Mouse (Mus musculus) brain, embryonic 14.5 days (tissue): ENCODE results near the gene Vmn1r4.

Experiments used
- CTCF ChIP-seq: fragments of 200-500 bp; IDR thresholded peaks from 2 replicates; pipeline ENCODE4 v1.5.1; 2012; ENCODE audit warnings: inconsistent platforms, mild to moderate bottlenecking, moderate library complexity, borderline replicate concordance; ENCODE audit not compliant: insufficient read depth, insufficient read length; ENCODE audit errors: extremely low read depth
- POLR2A ChIP-seq: fragments of 200-500 bp; IDR thresholded peaks from 2 replicates; pipeline ENCODE4 v1.6.1; 2012; ENCODE audit warnings: mild to moderate bottlenecking, inconsistent platforms, borderline replicate concordance; ENCODE audit not compliant: poor library complexity, insufficient read depth, insufficient read length, severe bottlenecking; ENCODE audit errors: extremely low read depth

DNA sequence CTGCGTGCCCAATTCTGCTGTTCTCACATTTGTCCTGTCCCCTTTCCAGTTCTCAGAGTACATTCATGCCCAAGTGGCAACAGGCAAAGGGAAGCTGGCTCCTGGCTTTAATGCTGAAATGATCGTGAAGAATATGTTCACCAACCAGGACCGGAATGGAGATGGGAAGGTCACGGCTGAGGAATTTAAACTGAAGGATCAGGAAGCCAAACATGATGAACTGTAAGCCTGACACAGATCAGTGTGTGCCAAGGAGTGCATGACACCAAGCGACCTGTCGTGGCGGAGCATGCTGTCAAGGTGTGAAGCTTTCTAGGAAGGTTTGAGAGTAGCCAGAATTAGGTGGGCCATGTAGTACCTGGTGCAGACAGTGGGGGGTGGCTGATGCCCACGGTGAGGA, 45.8 kb upstream of the Vmn1r4 start:
- TF ChIP-seq CTCF: no peak
- TF ChIP-seq POLR2A: no peak
